Mouse (Mus musculus): ENCODE results near the gene Cdc42se2. TPM values are rescaled to one million over a fixed set of nuclear protein-coding genes. Genes with fewer than 3 reads are reported as not detected.

The Cdc42se2 gene
- polyA plus RNA-seq, 1 experiment, result 118 TPM

- DNase-seq (ENCODE audit: low read depth), result no peak
- TF ChIP-seq CTCF (IDR thresholded peaks at IDR 0.05; ENCODE audit: borderline replicate concordance, extremely low read depth, insufficient read depth, insufficient read length), result no peak
- no peak for TF ChIP-seq POLR2A (IDR thresholded peaks at IDR 0.05; ENCODE audit: borderline replicate concordance, extremely low read depth, insufficient read depth, insufficient read length, poor library complexity, severe bottlenecking)
These were observed 79.3 kb downstream of the Cdc42se2 start for GRCm38 (mm10) chr11:54708153-54708552.

DNA sequence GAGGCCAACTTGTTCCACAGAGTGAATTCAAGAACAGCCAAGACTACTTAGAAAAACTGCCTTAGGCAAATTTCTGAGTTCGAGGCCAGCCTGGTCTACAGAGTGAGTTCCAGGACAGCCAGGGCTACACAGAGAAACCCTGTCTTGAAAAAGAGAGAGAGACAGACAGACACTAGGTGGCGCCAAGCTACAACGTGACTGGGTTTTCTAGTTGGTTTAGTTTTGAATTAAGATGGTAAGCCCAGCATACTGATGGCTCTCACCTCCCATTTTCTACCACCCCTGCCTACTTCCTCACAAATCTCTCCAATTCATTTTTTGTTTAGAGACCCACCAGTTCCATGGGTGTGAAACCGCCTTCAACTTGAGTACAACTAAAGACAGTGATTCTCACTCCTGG lies 84.2 kb downstream of the Cdc42se2 start:
- TF ChIP-seq CTCF (IDR thresholded peaks at IDR 0.05; ENCODE audit: borderline replicate concordance, extremely low read depth, insufficient read depth, insufficient read length), result peak; percentile 60; the same call in 1 of the 2 replicates
- no peak for TF ChIP-seq POLR2A (IDR thresholded peaks at IDR 0.05; ENCODE audit: borderline replicate concordance, extremely low read depth, insufficient read depth, insufficient read length, poor library complexity, severe bottlenecking)
- DNase-seq (ENCODE audit: low read depth), result peak; percentile 84

GRCm38 (mm10) chr11:54701848-54702247 lies 85.6 kb downstream of the Cdc42se2 start:
- no peak for DNase-seq (ENCODE audit: low read depth)
- TF ChIP-seq POLR2A (IDR thresholded peaks at IDR 0.05; ENCODE audit: borderline replicate concordance, extremely low read depth, insufficient read depth, insufficient read length, poor library complexity, severe bottlenecking) (no peak), CTCF (IDR thresholded peaks at IDR 0.05; ENCODE audit: borderline replicate concordance, extremely low read depth, insufficient read depth, insufficient read length) (no peak)

- TF ChIP-seq CTCF (IDR thresholded peaks at IDR 0.05; ENCODE audit: borderline replicate concordance, extremely low read depth, insufficient read depth, insufficient read length) (no peak), POLR2A (IDR thresholded peaks at IDR 0.05; ENCODE audit: borderline replicate concordance, extremely low read depth, insufficient read depth, insufficient read length, poor library complexity, severe bottlenecking) (no peak)
- no peak for DNase-seq (ENCODE audit: low read depth)
These were observed 87.5 kb downstream of the Cdc42se2 start for GRCm38 (mm10) chr11:54699972-54700371.

DNA sequence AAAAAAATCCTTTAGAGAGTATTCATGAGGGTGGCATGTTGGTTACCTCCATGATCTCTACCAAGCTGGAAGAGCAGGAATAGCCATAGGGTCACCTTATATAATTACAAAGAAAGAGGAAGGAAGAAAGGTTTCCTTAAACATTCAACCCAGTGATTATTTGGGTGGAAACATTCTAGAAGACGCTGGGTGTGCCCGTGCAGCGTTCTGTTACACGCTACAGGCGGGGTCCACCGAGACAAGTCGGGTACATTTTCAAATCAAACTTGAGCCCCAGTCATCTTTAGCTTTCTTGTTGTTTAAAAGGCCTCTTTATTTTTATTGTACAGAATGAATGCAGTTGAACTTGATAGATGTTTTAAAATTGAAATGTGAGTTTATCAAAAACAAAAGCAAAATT lies 88.8 kb downstream of the Cdc42se2 start:
- no peak for DNase-seq (ENCODE audit: low read depth)

DNA sequence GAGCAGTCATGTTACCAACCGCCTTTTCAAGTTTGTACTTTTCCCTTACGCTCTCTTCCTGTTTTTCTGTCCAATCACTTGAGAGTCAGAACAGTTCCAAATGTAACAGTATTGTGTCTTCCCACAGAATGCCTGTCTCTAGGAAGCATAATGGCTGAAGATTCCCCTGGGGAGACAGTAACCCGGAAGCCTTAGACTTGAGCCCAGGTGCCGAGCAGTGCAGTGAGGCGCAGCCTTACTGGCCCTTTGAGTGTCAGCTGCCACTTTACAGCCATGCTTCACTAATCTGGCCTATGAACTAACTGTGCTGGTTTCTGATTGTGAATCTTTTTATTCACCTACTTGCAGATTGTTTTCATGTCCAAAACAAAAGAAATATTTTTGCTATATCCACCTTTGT lies 89.9 kb downstream of the Cdc42se2 start:
- no peak for DNase-seq (ENCODE audit: low read depth)
- TF ChIP-seq POLR2A (IDR thresholded peaks at IDR 0.05; ENCODE audit: borderline replicate concordance, extremely low read depth, insufficient read depth, insufficient read length, poor library complexity, severe bottlenecking) (no peak), CTCF (IDR thresholded peaks at IDR 0.05; ENCODE audit: borderline replicate concordance, extremely low read depth, insufficient read depth, insufficient read length) (no peak)

More for the DNA sequence above, 88.8 kb downstream of the Cdc42se2 start:
- TF ChIP-seq CTCF (IDR thresholded peaks at IDR 0.05; ENCODE audit: borderline replicate concordance, extremely low read depth, insufficient read depth, insufficient read length), result no peak

GRCm38 (mm10) chr11:54695951-54696350 lies 91.5 kb downstream of the Cdc42se2 start:
- no peak for DNase-seq (ENCODE audit: low read depth)
- TF ChIP-seq POLR2A (IDR thresholded peaks at IDR 0.05; ENCODE audit: borderline replicate concordance, extremely low read depth, insufficient read depth, insufficient read length, poor library complexity, severe bottlenecking), result no peak

DNA sequence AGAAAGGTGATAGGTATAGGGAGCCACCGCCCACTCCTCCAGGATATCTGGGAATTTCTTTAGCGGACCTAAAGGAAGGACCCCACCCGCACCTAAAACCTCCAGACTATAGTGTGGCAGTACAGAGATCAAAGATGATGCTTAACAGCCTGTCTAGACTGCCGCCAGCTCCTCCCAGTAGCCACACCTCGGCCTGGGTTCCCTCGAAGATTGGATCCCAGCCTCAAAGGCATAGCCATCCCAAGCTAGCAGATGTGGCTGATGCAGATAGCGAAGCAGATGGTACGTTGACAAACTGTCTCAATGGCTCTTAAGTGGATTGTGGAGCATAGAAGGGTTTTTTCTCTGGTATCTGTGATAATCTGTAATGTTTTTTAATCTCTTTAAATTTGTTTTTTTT lies 93.2 kb downstream of the Cdc42se2 start:
- TF ChIP-seq CTCF (IDR thresholded peaks at IDR 0.05; ENCODE audit: borderline replicate concordance, extremely low read depth, insufficient read depth, insufficient read length) (no peak), POLR2A (IDR thresholded peaks at IDR 0.05; ENCODE audit: borderline replicate concordance, extremely low read depth, insufficient read depth, insufficient read length, poor library complexity, severe bottlenecking) (no peak)
- peak; percentile 54 for DNase-seq (ENCODE audit: low read depth)

DNA sequence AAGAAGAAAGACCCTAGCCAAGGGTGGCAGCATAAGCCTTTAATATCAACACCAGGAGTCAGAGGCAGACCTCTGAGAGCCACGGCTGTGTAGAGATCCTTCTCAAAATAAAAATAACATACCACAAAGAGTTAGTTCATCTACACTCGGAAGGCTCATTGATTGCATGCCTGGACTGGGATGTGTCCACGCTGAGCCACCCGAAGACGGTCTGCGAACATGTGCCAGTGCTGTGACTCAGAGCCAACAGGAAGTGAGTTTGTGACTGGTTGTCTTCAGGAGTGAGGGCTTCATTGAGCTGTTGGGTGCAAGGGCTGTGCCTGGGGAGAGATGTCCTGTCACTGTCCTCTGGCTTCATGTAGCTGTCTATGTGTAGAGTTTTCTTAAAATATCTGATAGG lies 93.8 kb downstream of the Cdc42se2 start:
- TF ChIP-seq POLR2A (IDR thresholded peaks at IDR 0.05; ENCODE audit: borderline replicate concordance, extremely low read depth, insufficient read depth, insufficient read length, poor library complexity, severe bottlenecking) (no peak), CTCF (IDR thresholded peaks at IDR 0.05; ENCODE audit: borderline replicate concordance, extremely low read depth, insufficient read depth, insufficient read length) (no peak)
- no peak for DNase-seq (ENCODE audit: low read depth)

GRCm38 (mm10) chr11:54691179-54691578 lies 96.3 kb downstream of the Cdc42se2 start:
- DNase-seq (ENCODE audit: low read depth), result no peak
- TF ChIP-seq CTCF (IDR thresholded peaks at IDR 0.05; ENCODE audit: borderline replicate concordance, extremely low read depth, insufficient read depth, insufficient read length) (no peak), POLR2A (IDR thresholded peaks at IDR 0.05; ENCODE audit: borderline replicate concordance, extremely low read depth, insufficient read depth, insufficient read length, poor library complexity, severe bottlenecking) (no peak)

DNA sequence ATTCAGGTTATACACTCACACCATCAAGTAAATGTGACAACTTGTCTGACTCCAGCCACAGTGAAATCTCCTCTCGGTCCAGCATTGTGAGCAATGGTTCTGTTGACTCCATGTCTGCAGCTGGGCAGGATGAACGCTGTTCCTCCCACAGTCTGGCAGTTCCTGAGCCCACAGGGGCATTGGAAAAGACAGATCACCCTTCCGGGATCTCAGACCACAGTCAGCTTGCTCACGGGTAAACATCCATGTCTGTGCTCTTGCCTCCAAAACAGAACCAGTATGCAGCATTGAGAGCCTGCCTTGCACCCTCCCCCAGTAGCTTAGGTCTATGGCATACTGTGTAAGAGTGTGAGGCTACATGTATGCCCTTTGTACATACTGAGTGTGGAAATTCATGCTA lies 97.3 kb downstream of the Cdc42se2 start:
- DNase-seq (ENCODE audit: low read depth), result no peak
- TF ChIP-seq POLR2A (IDR thresholded peaks at IDR 0.05; ENCODE audit: borderline replicate concordance, extremely low read depth, insufficient read depth, insufficient read length, poor library complexity, severe bottlenecking) (no peak), CTCF (IDR thresholded peaks at IDR 0.05; ENCODE audit: borderline replicate concordance, extremely low read depth, insufficient read depth, insufficient read length) (no peak)

- DNase-seq (ENCODE audit: low read depth), result no peak
- TF ChIP-seq POLR2A (IDR thresholded peaks at IDR 0.05; ENCODE audit: borderline replicate concordance, extremely low read depth, insufficient read depth, insufficient read length, poor library complexity, severe bottlenecking), result no peak
- no peak for TF ChIP-seq CTCF (IDR thresholded peaks at IDR 0.05; ENCODE audit: borderline replicate concordance, extremely low read depth, insufficient read depth, insufficient read length)
These were observed 102.6 kb downstream of the Cdc42se2 start for GRCm38 (mm10) chr11:54684831-54685230.

- no peak for DNase-seq (ENCODE audit: low read depth)
- no peak for TF ChIP-seq CTCF (IDR thresholded peaks at IDR 0.05; ENCODE audit: borderline replicate concordance, extremely low read depth, insufficient read depth, insufficient read length)
- TF ChIP-seq POLR2A (IDR thresholded peaks at IDR 0.05; ENCODE audit: borderline replicate concordance, extremely low read depth, insufficient read depth, insufficient read length, poor library complexity, severe bottlenecking), result no peak
These were observed 108.3 kb downstream of the Cdc42se2 start for GRCm38 (mm10) chr11:54679141-54679540.

All from brain, embryonic 14.5 days (tissue).